ENCODE assay signal across 13 mouse cellular contexts in genomic region chr5:111360546-111360945, GRCm38 (mm10). TPM values are rescaled to one million over a fixed set of nuclear protein-coding genes. Genes with fewer than 3 reads are reported as not detected.
DNase-seq lines count a peak whose midpoint lies in the region; ATAC-seq and TF ChIP-seq lines count a peak whose summit lies in the region.
"Had no signal": no experiment of that assay in that cellular context is flagged by ENCODE, and none has a peak within 500 bp of the region (broad histone marks: within the 10 kb centered on the region; RNA-seq: fewer than 3 reads in every experiment).

No protein-coding gene starts in this region.

- WGBS in hindbrain, postnatal 0 days = 69% methylated on average over 5 of the region's 5 CpGs
- 86% methylated on average over 5 of the region's 5 CpGs for WGBS in hindbrain, embryonic 12.5 days

- H3K27me3 ChIP-seq in hindbrain, postnatal 0 days (ENCODE audit: insufficient read depth, low read length) = no peaks in the 10 kb centered on the region
- no peaks in the 10 kb centered on the region for H3K27me3 ChIP-seq in hindbrain, embryonic 12.5 days

- peaks cover 31% of the 10 kb centered on the region for H3K36me3 ChIP-seq in hindbrain, postnatal 0 days (ENCODE audit: insufficient read depth, low read length)
- H3K36me3 ChIP-seq in hindbrain, embryonic 12.5 days = peaks cover 65% of the 10 kb centered on the region

- H3K9ac ChIP-seq in hindbrain, postnatal 0 days (replicated peaks; ENCODE audit: low read length) = no peak overlapping the region
- no peak overlapping the region for H3K9ac ChIP-seq in hindbrain, embryonic 12.5 days
- H3K9ac ChIP-seq: liver, embryonic 14.5 days had no signal

- no peaks in the 10 kb centered on the region for H3K4me1 ChIP-seq in hindbrain, postnatal 0 days (ENCODE audit: insufficient read depth, low read length)
- H3K4me1 ChIP-seq in hindbrain, embryonic 12.5 days = no peaks in the 10 kb centered on the region

- H3K4me2 ChIP-seq in hindbrain, postnatal 0 days (ENCODE audit: low read depth, low read length) = no peak overlapping the region
- H3K4me2 ChIP-seq in hindbrain, embryonic 12.5 days (replicated peaks) = no peak overlapping the region

- H3K9me3 ChIP-seq in hindbrain, postnatal 0 days (ENCODE audit: low read length) = no peaks in the 10 kb centered on the region
- no peaks in the 10 kb centered on the region for H3K9me3 ChIP-seq in hindbrain, embryonic 12.5 days (replicated peaks)
- H3K9me3 ChIP-seq: G1E had no signal

- H3K4me3 ChIP-seq in hindbrain, postnatal 0 days (ENCODE audit: low read length) = no peak overlapping the region
- no peak overlapping the region for H3K4me3 ChIP-seq in hindbrain, embryonic 12.5 days
- H3K4me3 ChIP-seq: myocyte had no signal

- H3K27ac ChIP-seq in hindbrain, postnatal 0 days = no peak overlapping the region
- H3K27ac ChIP-seq in hindbrain, embryonic 12.5 days = no peak overlapping the region
- H3K27ac ChIP-seq: liver, embryonic 14.5 days had no signal

- ATAC-seq in hindbrain, postnatal 0 days = no peak
- no peak for ATAC-seq in hindbrain, embryonic 12.5 days (ENCODE audit: low FRiP score)
- 0 out of 2 replicates have a peak, but pooled peaks have one; percentile 32 for ATAC-seq in common myeloid progenitor, adult 5-6 weeks (replicated peaks; ENCODE audit: low read depth, poor library complexity, severe bottlenecking)

- peak; percentile 60 for DNase-seq in hindbrain, postnatal 0 days (ENCODE audit: low spot score)
- DNase-seq in lung, postnatal 10 days = peak; percentile 19
- no peak for DNase-seq in lung, postnatal 25 days (ENCODE audit: low spot score)
- peak; percentile 26 for DNase-seq in ES-CJ7 (ENCODE audit: low read depth, low spot score)
- DNase-seq in adrenal gland, postnatal 10 days = no peak
- DNase-seq: cerebellum, adult 9-11 months; heart, postnatal 14 days; kidney, adult 11 months had no signal

- peak; percentile 69 for TF ChIP-seq CTCF in hindbrain, postnatal 0 days (IDR thresholded peaks at IDR 0.05; ENCODE audit: low read depth)

RNA-seq across cellular contexts. Expression of gene Pitpnb, which starts 30.0 kb away (rescaled TPM):
- total RNA-seq in hindbrain, postnatal 0 days (2014; rRNA removed) = 9.0 and 10.2 TPM in 2 replicates
- polyA plus RNA-seq in hindbrain, postnatal 0 days (2015; fragmentation: Nextera tagmentation; extraction: Ambion mirVana) = 78.8 and 79.9 TPM in 2 replicates
- 100 and 111 TPM in 2 replicates for polyA plus RNA-seq in hindbrain, embryonic 12.5 days (2016; fragmentation: Nextera tagmentation; extraction: Ambion mirVana)
- total RNA-seq in common myeloid progenitor, adult 5-6 weeks (2017) = 23.4 and 37.8 TPM in 2 replicates
- 10 to 100 TPM; 67.2 to 67.7 TPM for total RNA-seq in adrenal gland, postnatal 10 days (2021)

RNA-seq across cellular contexts. Expression of gene Mn1, which starts 56.6 kb away (rescaled TPM):
- 71.5 and 87.2 TPM in 2 replicates for total RNA-seq in hindbrain, postnatal 0 days (2014; rRNA removed)
- 27.0 and 32.9 TPM in 2 replicates for polyA plus RNA-seq in hindbrain, postnatal 0 days (2015; fragmentation: Nextera tagmentation; extraction: Ambion mirVana)
- polyA plus RNA-seq in hindbrain, embryonic 12.5 days (2016; fragmentation: Nextera tagmentation; extraction: Ambion mirVana) = 61.0 and 62.7 TPM in 2 replicates
- total RNA-seq in common myeloid progenitor, adult 5-6 weeks (2017) = 0.87 and 1.2 TPM in 2 replicates
- 1 to 10 TPM; 6.4 to 8.5 TPM for total RNA-seq in adrenal gland, postnatal 10 days (2021)
- polyA plus RNA-seq: G1E had no signal

Comparison
In these comparisons a context has a peak if more than half of its experiments do, and no peak if none do; other contexts are left out.
1. DNase-seq: peak in hindbrain, postnatal 0 days (single experiment), lung, postnatal 10 days (single experiment) and ES-CJ7 (single experiment); none in lung, postnatal 25 days (single experiment) and adrenal gland, postnatal 10 days (single experiment).